9 mouse cellular contexts compared by ENCODE assay signal in genomic region chr3:103733799-103734695, GRCm38 (mm10). TPM values are rescaled to one million over a fixed set of nuclear protein-coding genes. Genes with fewer than 3 reads are reported as not detected.
DNase-seq lines count a peak whose midpoint lies in the region; ATAC-seq and TF ChIP-seq lines count a peak whose summit lies in the region.
"Had no signal": no experiment of that assay in that cellular context is flagged by ENCODE, and none has a peak within 500 bp of the region (broad histone marks: within the 10 kb centered on the region; RNA-seq: fewer than 3 reads in every experiment).

No protein-coding gene starts in this region.

- peaks cover 46% of the 10 kb centered on the region in 2 experiments for H3K4me1 ChIP-seq in heart, embryonic 14.5 days (ENCODE audit: control insufficient read depth in 2 of 2, insufficient read depth in 2 of 2, low read length in 2 of 2)
- peaks cover 46% of the 10 kb centered on the region for H3K4me1 ChIP-seq in hindbrain, embryonic 14.5 days (replicated peaks; ENCODE audit: control insufficient read depth, insufficient read depth, low read length)
- peaks cover 52% of the 10 kb centered on the region for H3K4me1 ChIP-seq in limb, embryonic 14.5 days (ENCODE audit: control insufficient read depth, insufficient read depth, low read length)

- no peak for DNase-seq in heart, postnatal 10 days
- peak; percentile 64 for DNase-seq in embryo, embryonic 11 days
- DNase-seq in hindbrain, embryonic 14.5 days (ENCODE audit: low spot score), result peak; percentile 67
- peak; percentile 32 for DNase-seq in limb, embryonic 14.5 days (ENCODE audit: low spot score)
- DNase-seq in right cerebral cortex, postnatal 25 days, result peak; percentile 55
- DNase-seq in urinary bladder, postnatal 25 days (ENCODE audit: low spot score), result no peak
- DNase-seq in gastrocnemius, postnatal 10 days, result no peak

- ATAC-seq in heart, embryonic 14.5 days (ENCODE audit: insufficient number of reproducible peaks, insufficient read depth, low FRiP score, low read depth), result no peak
- peak; percentile 75 for ATAC-seq in hindbrain, embryonic 14.5 days (ENCODE audit: low FRiP score)
- no peak for ATAC-seq in limb, embryonic 14.5 days (ENCODE audit: low FRiP score, low read depth)

- no peaks in the 10 kb centered on the region for H3K27me3 ChIP-seq in heart, embryonic 14.5 days (ENCODE audit: control insufficient read depth, insufficient read depth, low read length)
- H3K27me3 ChIP-seq in hindbrain, embryonic 14.5 days (ENCODE audit: control insufficient read depth, insufficient read depth, low read length), result no peaks in the 10 kb centered on the region
- H3K27me3 ChIP-seq in limb, embryonic 14.5 days (ENCODE audit: control insufficient read depth, insufficient read depth, low read length), result no peaks in the 10 kb centered on the region

- no peak overlapping the region for H3K4me3 ChIP-seq in heart, embryonic 14.5 days (ENCODE audit: control insufficient read depth in 1 of 2, insufficient read depth in 1 of 2, low read depth in 1 of 2, low read length in 2 of 2)
- H3K4me3 ChIP-seq in hindbrain, embryonic 14.5 days (replicated peaks; ENCODE audit: low read length), result no peak overlapping the region
- H3K4me3 ChIP-seq in limb, embryonic 14.5 days (replicated peaks; ENCODE audit: low read length), result peak overlapping the region; percentile 49

- WGBS in heart, embryonic 14.5 days, result 45% methylated on average over 19 of the region's 19 CpGs
- WGBS in hindbrain, embryonic 14.5 days, result 4% methylated on average over 19 of the region's 19 CpGs
- WGBS in limb, embryonic 14.5 days, result 26% methylated on average over 19 of the region's 19 CpGs

- TF ChIP-seq POLR2A in limb, embryonic 14.5 days (IDR thresholded peaks at IDR 0.05; ENCODE audit: borderline replicate concordance, extremely low read depth, insufficient read depth, insufficient read length), result no peak

- no peaks in the 10 kb centered on the region for H3K9me3 ChIP-seq in heart, embryonic 14.5 days (ENCODE audit: control insufficient read depth, low read length)
- no peaks in the 10 kb centered on the region for H3K9me3 ChIP-seq in hindbrain, embryonic 14.5 days (ENCODE audit: control insufficient read depth, low read length)
- no peaks in the 10 kb centered on the region for H3K9me3 ChIP-seq in limb, embryonic 14.5 days (ENCODE audit: control insufficient read depth, low read length)

- H3K36me3 ChIP-seq in heart, embryonic 14.5 days (ENCODE audit: control insufficient read depth, insufficient read depth, low read length), result no peaks in the 10 kb centered on the region
- H3K36me3 ChIP-seq in hindbrain, embryonic 14.5 days (replicated peaks; ENCODE audit: control insufficient read depth, insufficient read depth), result no peaks in the 10 kb centered on the region
- peaks cover 7% of the 10 kb centered on the region; the same call in 1 of the 2 replicates for H3K36me3 ChIP-seq in limb, embryonic 14.5 days (ENCODE audit: control insufficient read depth, insufficient read depth, low read length)

- no peak overlapping the region for H3K27ac ChIP-seq in heart, embryonic 14.5 days (replicated peaks in 1 of 2; ENCODE audit: control insufficient read depth in 1 of 2, insufficient read depth in 1 of 2, low read depth in 2 of 2, low read length in 2 of 2)
- H3K27ac ChIP-seq in hindbrain, embryonic 14.5 days, result peak overlapping the region; percentile 11
- H3K27ac ChIP-seq in limb, embryonic 14.5 days (replicated peaks; ENCODE audit: low read depth, low read length), result peak overlapping the region; percentile 94

- intact Hi-C loops in heart, postnatal 10 days (cut with DNase I), result no loop called here

- peak overlapping the region; percentile 42; the same call in 1 of the 2 replicates for H3K9ac ChIP-seq in heart, embryonic 14.5 days (ENCODE audit: low read length)
- peak overlapping the region; percentile 26 for H3K9ac ChIP-seq in hindbrain, embryonic 14.5 days
- peak overlapping the region; percentile 44 for H3K9ac ChIP-seq in limb, embryonic 14.5 days (ENCODE audit: low read depth, low read length, severe bottlenecking)

- H3K4me2 ChIP-seq in heart, embryonic 14.5 days (ENCODE audit: low read length), result peak overlapping the region; percentile 68
- H3K4me2 ChIP-seq in hindbrain, embryonic 14.5 days (replicated peaks), result peak overlapping the region; percentile 31
- H3K4me2 ChIP-seq in limb, embryonic 14.5 days (replicated peaks; ENCODE audit: low read depth, low read length, severe bottlenecking), result peak overlapping the region; percentile 74

RNA-seq across cellular contexts. Expression of gene Olfml3, which starts 3.8 kb away (rescaled TPM):
- 23.5 and 27.4 TPM in 2 replicates for polyA plus RNA-seq in heart, embryonic 14.5 days (2014; fragmentation: Nextera tagmentation; extraction: Ambion mirVana)
- 1 to 10 TPM; 7.6 to 7.9 TPM for total RNA-seq in heart, postnatal 10 days (2021)
- 12.0 and 12.4 TPM in 2 replicates for polyA plus RNA-seq in hindbrain, embryonic 14.5 days (2014; fragmentation: Nextera tagmentation; extraction: Ambion mirVana)
- 52.0 and 58.1 TPM in 2 replicates for polyA plus RNA-seq in limb, embryonic 14.5 days (2012; rRNA removed)
- 82.5 and 88.0 TPM in 2 replicates for polyA plus RNA-seq in limb, embryonic 14.5 days (2014; fragmentation: Nextera tagmentation; extraction: Ambion mirVana)
- total RNA-seq in gastrocnemius, postnatal 10 days (2021), result 10 to 100 TPM in 1 of 2 experiments, 1 to 10 TPM in 1; 10.0 to 15.0 TPM

RNA-seq across cellular contexts. Expression of gene Gm10964, which starts 5.1 kb away (rescaled TPM):
- polyA plus RNA-seq in heart, embryonic 14.5 days (2014; fragmentation: Nextera tagmentation; extraction: Ambion mirVana), result not detected in 2 replicates
- not detected for total RNA-seq in heart, postnatal 10 days (2021)
- polyA plus RNA-seq in hindbrain, embryonic 14.5 days (2014; fragmentation: Nextera tagmentation; extraction: Ambion mirVana), result not detected in 2 replicates
- polyA plus RNA-seq in limb, embryonic 14.5 days (2012; rRNA removed), result not detected in 2 replicates
- not detected in 2 replicates for polyA plus RNA-seq in limb, embryonic 14.5 days (2014; fragmentation: Nextera tagmentation; extraction: Ambion mirVana)
- not detected for total RNA-seq in gastrocnemius, postnatal 10 days (2021)
- total RNA-seq: MEL had no signal

RNA-seq across cellular contexts. Expression of gene Hipk1, which starts 57.3 kb away (rescaled TPM):
- 14.4 and 15.3 TPM in 2 replicates for polyA plus RNA-seq in heart, embryonic 14.5 days (2014; fragmentation: Nextera tagmentation; extraction: Ambion mirVana)
- 100 to 1,000 TPM; 102 to 117 TPM for total RNA-seq in heart, postnatal 10 days (2021)
- 16.3 and 17.6 TPM in 2 replicates for polyA plus RNA-seq in hindbrain, embryonic 14.5 days (2014; fragmentation: Nextera tagmentation; extraction: Ambion mirVana)
- 27.3 and 31.8 TPM in 2 replicates for polyA plus RNA-seq in limb, embryonic 14.5 days (2012; rRNA removed)
- polyA plus RNA-seq in limb, embryonic 14.5 days (2014; fragmentation: Nextera tagmentation; extraction: Ambion mirVana), result 16.6 and 17.1 TPM in 2 replicates
- total RNA-seq in gastrocnemius, postnatal 10 days (2021), result 10 to 100 TPM; 52.1 to 59.8 TPM

Comparison
In these comparisons a context has a peak if more than half of its experiments do, and no peak if none do; other contexts are left out.
1. H3K27ac ChIP-seq: peak in hindbrain, embryonic 14.5 days (single experiment) and limb, embryonic 14.5 days (single experiment); none in heart, embryonic 14.5 days (0 of 2).
2. DNase-seq: peak in embryo, embryonic 11 days (single experiment), hindbrain, embryonic 14.5 days (single experiment), limb, embryonic 14.5 days (single experiment) and right cerebral cortex, postnatal 25 days (single experiment); none in heart, postnatal 10 days (0 of 2), urinary bladder, postnatal 25 days (single experiment) and gastrocnemius, postnatal 10 days (single experiment).
3. Peak in every context shown above with its lines, with median percentiles within 50 percentile points of each other: H3K4me2 ChIP-seq and H3K9ac ChIP-seq.